Mouse (Mus musculus) brown adipose tissue, adult 24 weeks (tissue): Measurements from ENCODE around the gene Ttll1. TPM values are rescaled to one million over a fixed set of nuclear protein-coding genes. Genes with fewer than 3 reads are reported as not detected.
A peak's percentile ranks its signal among the peaks of the same experiment; 100 is the strongest.
"Not testable (repeated sequence)": the region's sequence is repeated elsewhere in the genome, so short reads cannot be mapped to it uniquely, and the experiment has no call there.

Experiments used
- H3K27ac ChIP-seq: fragments of 200-500 bp; replicated peaks from 2 replicates; pipeline ENCODE4 v1.5.1; 2012; ENCODE audit warnings: low read depth, mild to moderate bottlenecking, low read length
- H3K4me1 ChIP-seq: fragments of 200-500 bp; 2 replicates; pipeline ENCODE4 v1.6.1; 2012; ENCODE audit warnings: low read length, mixed read lengths; ENCODE audit not compliant: control insufficient read depth, insufficient read depth, insufficient read length
- H3K4me3 ChIP-seq: fragments of 200-500 bp; 2 replicates; pipeline ENCODE4 v1.5.1; 2012; ENCODE audit warnings: low read depth, mild to moderate bottlenecking, low read length, moderate library complexity; ENCODE audit not compliant: insufficient read depth
- polyA plus RNA-seq: library from polyadenylated mRNA; stranded (reverse); fragments of >200 nt; gene quantifications from 2 replicates; pipeline ENCODE4 v1.2.4, GENCODE M21; 2012; ENCODE audit not compliant: missing spikeins, insufficient read depth, insufficient read length

The Ttll1 gene
- polyA plus RNA-seq, 1 experiment = 6.0 TPM

DNA sequence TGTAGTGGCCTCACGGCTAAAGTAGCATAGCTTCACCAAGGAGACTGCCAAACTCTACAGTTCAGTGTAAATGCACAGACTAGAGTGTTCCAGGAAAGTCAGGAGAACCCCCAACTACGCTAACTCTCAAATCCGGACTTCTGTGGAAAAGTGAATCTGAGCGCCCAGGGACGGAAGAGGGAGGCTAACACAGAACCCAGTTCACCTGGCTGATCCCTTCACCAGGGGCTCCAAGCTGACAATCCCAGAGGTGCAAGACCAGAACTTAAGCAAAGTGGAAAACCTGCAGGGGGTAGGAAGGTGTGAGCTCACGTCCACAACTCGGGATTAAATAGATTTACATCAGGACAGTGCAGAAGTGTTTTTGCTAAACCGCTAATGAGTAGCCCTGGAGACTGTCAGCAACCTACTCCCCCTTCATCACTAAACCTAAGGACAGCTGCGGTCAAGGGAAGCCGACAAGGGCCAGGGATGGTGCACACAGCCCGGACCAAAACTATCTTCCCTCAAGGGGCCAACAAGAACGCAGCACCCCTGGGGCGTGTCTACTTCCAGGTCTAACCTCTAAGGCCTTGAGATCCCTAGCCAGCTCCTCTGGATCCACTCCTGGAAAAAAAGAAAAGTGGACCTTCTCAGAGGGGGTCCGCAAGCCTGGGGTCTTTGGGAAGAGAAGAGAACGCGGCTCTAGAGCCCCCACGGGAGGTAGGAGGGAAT lies 47.2 kb downstream of the Ttll1 start:
- peak overlapping the region; percentile 79 for H3K4me3 ChIP-seq
- peak overlapping the region; percentile 60 for H3K27ac ChIP-seq
- peaks cover 4% of the 10 kb centered on the region; the same call in 1 of the 2 replicates for H3K4me1 ChIP-seq

- 0 out of 2 replicates have a peak overlapping the region, but pooled peaks have one; percentile 1 for H3K4me3 ChIP-seq
Measured at GRCm38 (mm10) chr15:83462349-83462748, 48.3 kb downstream of the Ttll1 start.

GRCm38 (mm10) chr15:83460891-83461290 lies 49.8 kb downstream of the Ttll1 start:
- no peak overlapping the region for H3K27ac ChIP-seq
- H3K4me1 ChIP-seq = peaks cover 12% of the 10 kb centered on the region; the same call in 1 of the 2 replicates
- H3K4me3 ChIP-seq = no peak overlapping the region

More at GRCm38 (mm10) chr15:83462349-83462748, 48.3 kb downstream of the Ttll1 start:
- H3K27ac ChIP-seq, H3K4me1 ChIP-seq: not testable (repeated sequence)

- Histone ChIP-seq H3K27ac (no peak overlapping the region), H3K4me1 (peaks cover 23% of the 10 kb centered on the region), H3K4me3 (no peak overlapping the region)
Measured at GRCm38 (mm10) chr15:83457541-83457940, 53.2 kb downstream of the Ttll1 start.

GRCm38 (mm10) chr15:83455637-83456036 lies 55.1 kb downstream of the Ttll1 start:
- no peak overlapping the region for H3K27ac ChIP-seq

DNA sequence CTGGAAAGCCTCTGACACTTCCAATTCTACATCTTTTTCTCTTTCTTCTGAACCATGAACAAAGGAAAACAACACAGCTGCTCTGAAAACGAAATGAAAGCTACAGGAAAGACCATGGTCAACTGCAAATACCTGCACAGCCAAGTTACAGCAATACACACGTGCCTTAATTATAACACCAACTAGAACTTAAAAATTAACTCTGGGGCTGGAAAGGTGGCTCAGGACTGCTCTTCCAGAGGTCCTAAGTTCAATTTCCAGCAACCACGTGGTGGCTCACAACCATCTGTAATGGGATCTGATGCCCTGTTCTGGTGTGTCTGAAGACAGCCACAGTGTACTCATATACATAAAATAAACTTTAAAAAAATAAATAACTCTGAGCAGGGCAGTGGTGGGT lies 55.7 kb downstream of the Ttll1 start:
- H3K4me3 ChIP-seq = no peak overlapping the region
- H3K4me1 ChIP-seq = peaks cover 34% of the 10 kb centered on the region
- H3K27ac ChIP-seq = no peak overlapping the region

More at GRCm38 (mm10) chr15:83455637-83456036, 55.1 kb downstream of the Ttll1 start:
- peaks cover 34% of the 10 kb centered on the region for H3K4me1 ChIP-seq
- H3K4me3 ChIP-seq = no peak overlapping the region

GRCm38 (mm10) chr15:83454419-83454818 lies 56.3 kb downstream of the Ttll1 start:
- Histone ChIP-seq H3K4me1 (peaks cover 35% of the 10 kb centered on the region), H3K27ac (peak overlapping the region; percentile 65), H3K4me3 (no peak overlapping the region)

- peaks cover 36% of the 10 kb centered on the region for H3K4me1 ChIP-seq
- H3K4me3 ChIP-seq = no peak overlapping the region
- H3K27ac ChIP-seq = peak overlapping the region; percentile 66
Measured at GRCm38 (mm10) chr15:83453879-83454278, 56.8 kb downstream of the Ttll1 start.

DNA sequence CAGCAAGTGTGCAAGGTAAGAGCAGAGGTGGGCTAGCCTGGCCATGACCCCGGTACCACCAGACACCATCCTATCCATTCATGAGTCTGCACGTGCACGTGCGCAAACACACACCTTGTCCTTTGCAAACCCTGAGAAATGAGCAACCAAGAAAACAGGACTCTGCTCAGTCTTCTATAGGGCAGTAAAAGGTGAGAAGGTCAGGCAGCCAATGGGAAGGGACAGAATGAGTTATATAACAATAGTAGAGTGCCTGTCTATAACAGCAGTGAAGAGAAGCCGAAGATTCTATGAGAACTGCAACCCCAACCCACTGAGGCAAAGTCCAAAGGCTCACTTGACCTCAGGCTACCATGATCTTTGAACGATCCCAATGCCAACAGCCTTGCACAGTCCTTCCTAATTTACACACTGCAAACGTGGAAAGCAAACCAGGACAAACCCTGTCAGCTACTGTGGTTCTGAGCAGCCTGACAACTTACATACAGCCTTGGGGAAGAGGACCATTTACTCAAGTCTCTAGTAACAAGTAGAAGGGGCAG lies 58.4 kb downstream of the Ttll1 start:
- H3K4me3 ChIP-seq = no peak overlapping the region
- peak overlapping the region; percentile 35; the same call in 1 of the 2 replicates for H3K27ac ChIP-seq
- H3K4me1 ChIP-seq = peaks cover 40% of the 10 kb centered on the region

DNA sequence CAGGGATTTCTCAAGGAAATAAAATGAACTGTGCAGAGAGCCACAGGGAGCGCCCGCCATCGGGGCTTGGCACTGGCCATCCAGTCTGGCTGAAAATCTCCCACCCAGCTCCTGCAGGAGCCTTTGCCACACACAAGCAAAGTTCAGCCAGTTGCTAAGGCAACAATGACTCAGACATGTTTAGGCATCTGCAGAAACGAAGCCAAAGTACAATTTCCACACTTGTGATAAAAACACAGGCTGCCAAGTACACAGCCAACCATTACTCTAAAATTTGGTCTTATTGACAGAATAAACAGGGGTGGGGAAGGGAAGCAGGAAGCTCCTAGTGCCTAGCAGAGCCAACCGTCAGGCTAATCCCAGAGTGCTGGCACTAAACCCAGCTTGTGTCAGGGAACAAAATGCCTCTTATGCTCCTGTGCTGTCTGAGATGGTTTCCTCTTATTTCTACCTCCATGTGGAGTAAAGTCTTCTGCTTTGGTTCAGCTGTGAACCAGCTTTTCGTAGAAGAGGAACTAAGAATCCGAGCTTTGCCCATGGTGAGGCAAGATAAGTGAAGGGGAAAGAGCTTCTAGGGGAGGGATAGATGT lies 59.0 kb downstream of the Ttll1 start:
- Histone ChIP-seq H3K4me1 (peaks cover 39% of the 10 kb centered on the region), H3K27ac (peak overlapping the region; percentile 35; the same call in 1 of the 2 replicates), H3K4me3 (no peak overlapping the region)

DNA sequence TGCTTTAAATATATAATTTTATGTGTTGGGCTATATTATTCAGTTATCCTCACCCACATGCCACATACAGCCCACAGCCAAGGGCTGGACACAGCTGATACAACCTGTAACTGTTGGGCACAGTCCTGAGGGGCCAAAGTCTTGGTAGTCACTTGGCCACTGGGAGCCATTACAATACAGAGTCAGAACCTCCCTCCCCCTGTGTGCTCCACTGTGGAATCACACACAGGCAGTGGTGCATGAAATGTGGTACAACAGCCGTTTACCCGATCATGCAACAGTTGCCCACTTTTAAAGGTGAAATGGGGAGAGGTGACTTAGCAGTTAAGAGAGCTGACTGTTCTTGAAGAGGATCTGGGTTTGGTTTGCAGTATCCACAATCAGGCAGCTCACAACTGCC lies 60.7 kb downstream of the Ttll1 start:
- Histone ChIP-seq H3K4me1 (peaks cover 52% of the 10 kb centered on the region), H3K27ac (no peak overlapping the region)

GRCm38 (mm10) chr15:83448646-83449045 lies 62.0 kb downstream of the Ttll1 start:
- H3K27ac ChIP-seq = no peak overlapping the region
- no peak overlapping the region for H3K4me3 ChIP-seq
- peaks cover 49% of the 10 kb centered on the region for H3K4me1 ChIP-seq

More for the DNA sequence above, 60.7 kb downstream of the Ttll1 start:
- no peak overlapping the region for H3K4me3 ChIP-seq

- peaks cover 52% of the 10 kb centered on the region for H3K4me1 ChIP-seq
- no peak overlapping the region for H3K27ac ChIP-seq
- H3K4me3 ChIP-seq = no peak overlapping the region
Measured at GRCm38 (mm10) chr15:83447791-83448544, 62.7 kb downstream of the Ttll1 start.

DNA sequence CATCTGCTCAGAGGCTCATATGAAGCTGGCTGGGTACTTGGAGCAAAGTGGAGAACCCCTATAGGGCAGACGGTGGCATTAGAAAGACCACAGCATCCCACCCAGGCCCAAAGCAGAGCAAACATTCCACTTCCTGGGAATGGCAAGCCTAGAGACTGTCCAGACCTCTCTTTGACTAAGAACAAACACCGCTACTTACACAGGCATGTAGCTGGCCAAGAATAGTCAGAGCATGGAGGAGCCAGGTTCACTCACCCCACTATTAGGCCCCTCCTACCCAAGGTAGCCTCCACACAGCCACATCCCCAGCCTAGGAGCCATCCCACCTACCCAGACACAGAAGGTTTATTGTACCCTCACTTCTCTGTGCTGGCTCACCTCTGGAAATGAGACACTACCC lies 64.8 kb downstream of the Ttll1 start:
- peaks cover 51% of the 10 kb centered on the region for H3K4me1 ChIP-seq

GRCm38 (mm10) chr15:83445383-83445782 lies 65.3 kb downstream of the Ttll1 start:
- H3K27ac ChIP-seq = no peak overlapping the region
- H3K4me1 ChIP-seq = peaks cover 55% of the 10 kb centered on the region

More for the DNA sequence above, 64.8 kb downstream of the Ttll1 start:
- Histone ChIP-seq H3K4me3 (no peak overlapping the region), H3K27ac (no peak overlapping the region)

More at GRCm38 (mm10) chr15:83445383-83445782, 65.3 kb downstream of the Ttll1 start:
- H3K4me3 ChIP-seq = no peak overlapping the region
